Mouse (Mus musculus) cerebellum, postnatal 14 days (tissue): Measurements from ENCODE around the gene Gm27021.

Experiments
- DNase-seq, 2 experiments: peaks; one replicate each; pipeline ENCODE4 v3.0.0; 2021; ENCODE audit warnings: mixed read lengths in 2 of 2

The Gm27021 gene

DNA sequence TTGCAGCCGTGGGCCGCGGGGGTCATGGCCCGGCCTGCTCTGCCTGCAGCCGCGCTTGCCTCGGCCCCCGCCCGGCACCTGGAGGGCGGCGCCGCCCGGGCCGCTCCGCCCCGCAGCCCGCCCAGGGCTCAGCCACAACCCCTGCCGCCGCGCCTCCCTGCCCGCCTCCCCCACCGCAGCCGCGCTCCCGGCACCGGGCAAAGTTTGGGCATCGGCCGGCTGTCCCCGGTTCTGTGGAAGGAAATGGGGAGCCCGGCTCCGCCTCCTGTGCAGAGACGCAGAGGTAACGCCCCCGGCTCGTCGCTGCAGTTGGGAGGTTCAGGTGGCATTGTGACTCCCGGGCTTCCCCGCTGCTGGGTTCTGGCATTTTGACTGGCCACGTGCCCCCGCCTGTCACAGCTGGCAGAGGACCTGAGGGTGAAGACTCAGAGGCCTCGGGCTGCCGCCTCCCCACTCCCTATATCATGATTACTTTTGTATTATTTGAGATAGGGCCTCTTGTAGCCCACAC is 33.5 kb downstream of the Gm27021 start:
- peak; percentile 34 to 46 for DNase-seq

DNA sequence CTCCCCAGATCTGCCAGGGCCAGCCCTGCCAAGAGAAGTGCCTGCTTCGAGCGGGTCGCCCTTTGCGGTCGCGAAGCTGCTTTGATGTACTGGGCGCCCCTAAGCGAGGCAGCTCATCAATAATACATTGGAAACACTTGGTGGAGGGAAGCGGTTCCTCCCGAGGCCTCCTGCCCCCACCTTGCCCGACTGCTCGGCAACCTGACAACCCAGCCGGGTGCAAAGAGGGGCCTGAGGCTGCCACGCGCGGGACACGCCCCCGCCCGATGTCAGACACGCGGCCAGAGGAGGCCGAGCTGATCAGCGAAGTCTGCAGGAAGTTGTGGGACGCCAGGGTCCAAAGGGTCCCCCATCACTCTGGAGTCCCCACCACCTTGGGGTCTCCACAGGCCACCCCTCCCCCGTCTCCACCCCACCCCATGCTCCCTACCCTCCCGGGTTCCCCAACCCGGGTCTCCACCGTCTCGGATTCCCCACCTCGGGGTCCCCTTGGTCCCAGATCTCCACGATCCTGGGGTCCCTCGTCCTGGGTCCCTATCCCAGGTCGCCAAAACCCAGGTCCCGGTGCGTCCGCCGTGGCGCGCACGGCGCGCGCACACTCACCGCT is 34.1 kb downstream of the Gm27021 start:
- no peak for DNase-seq

DNA sequence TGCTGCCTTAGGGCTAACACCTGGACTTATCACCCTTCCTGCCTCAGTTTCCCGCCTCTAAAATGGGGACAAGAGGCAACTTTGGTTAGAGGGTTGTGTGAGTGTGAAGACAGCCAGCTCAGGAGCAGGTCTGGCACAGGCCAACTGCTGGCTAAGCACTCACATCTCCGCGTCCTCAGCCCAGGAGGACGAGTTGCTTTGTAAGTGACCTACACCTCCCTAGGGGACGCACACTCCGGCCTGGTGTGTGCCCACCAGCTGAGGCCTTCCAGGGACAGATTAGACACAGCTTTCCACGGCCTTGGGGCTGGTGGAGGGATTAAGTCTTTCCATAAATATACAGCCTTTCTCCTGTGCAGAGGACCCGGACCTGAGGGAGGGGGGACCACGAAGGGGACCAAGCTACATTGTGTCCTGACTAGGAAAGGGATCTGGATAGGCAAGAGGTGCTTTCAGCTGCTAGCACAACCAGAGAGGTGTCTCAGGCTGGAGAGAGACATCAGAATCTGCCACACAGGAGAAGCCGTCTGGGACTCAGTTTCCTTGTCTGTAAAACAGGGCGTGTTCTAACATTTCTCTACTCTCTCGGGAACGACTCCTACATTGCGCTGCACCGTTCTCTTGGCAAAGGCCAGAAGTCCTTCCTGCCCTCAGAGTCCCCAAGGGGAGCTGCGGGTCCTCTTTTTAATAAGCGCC is 34.8 kb downstream of the Gm27021 start:
- no peak for DNase-seq

DNA sequence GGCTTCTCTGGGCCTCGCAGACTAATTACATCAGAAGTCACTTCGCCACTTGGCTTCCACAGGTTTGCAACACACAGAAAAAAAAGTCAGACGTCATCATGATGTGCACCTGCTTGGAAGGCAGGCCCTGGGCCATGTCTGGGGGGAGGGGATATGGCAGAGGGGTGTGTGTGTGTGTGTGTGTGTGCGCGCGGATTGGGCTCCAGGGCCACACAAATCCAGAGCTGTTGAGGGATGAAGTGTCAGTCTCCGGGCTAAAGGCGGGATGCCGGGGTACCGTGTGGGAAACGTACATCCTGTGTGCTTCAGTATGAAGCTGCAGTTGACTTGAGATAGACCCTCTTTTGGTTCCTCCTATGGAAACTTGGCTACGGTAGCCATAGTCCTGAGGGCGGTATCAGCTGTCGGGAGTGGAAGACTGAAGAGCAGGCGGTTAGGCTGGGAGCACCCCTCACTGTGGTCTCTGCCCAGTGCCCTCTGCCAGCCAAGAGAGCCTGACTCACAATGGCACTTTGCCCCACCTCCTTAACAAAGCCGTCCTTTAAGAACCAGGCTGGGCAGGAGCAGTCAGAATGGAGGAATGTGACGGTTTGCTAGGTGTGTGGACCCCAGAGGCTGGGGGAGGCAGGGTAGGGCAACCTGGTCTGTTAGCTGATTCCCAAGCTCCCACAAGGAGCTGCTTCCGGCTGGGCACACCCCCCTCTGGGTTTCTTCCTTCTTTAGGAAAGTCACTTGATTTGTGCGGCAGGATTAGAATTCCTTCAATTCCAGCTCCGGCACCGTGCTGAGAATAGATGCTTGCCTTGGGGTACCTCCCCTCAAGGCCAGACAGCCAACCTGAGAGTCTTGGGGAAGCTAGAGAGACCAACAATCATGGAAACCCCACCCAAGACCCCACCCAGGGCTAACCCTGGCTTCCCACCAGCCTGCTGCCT is 36.2 kb downstream of the Gm27021 start:
- DNase-seq: no peak

DNA sequence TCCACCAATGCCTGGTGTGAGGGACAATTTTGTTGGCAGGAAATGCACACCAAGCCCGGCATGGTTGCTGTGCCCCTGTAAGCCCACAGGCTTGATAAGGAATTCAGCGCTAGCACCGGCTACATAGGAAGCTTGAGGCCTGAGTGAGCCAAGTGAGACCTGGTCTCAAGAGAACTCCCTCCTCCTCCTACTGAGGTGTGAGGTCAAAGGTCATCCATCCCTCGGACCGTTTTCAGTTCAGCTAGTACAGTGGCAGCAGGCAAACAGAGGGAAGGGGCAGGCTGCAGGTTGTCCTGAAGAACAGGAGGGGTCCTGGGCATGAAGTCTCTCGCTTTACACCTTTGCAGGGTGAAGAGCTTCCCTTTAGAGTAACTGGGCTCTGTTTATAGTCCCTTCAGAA is 37.0 kb downstream of the Gm27021 start:
- DNase-seq: no peak

DNA sequence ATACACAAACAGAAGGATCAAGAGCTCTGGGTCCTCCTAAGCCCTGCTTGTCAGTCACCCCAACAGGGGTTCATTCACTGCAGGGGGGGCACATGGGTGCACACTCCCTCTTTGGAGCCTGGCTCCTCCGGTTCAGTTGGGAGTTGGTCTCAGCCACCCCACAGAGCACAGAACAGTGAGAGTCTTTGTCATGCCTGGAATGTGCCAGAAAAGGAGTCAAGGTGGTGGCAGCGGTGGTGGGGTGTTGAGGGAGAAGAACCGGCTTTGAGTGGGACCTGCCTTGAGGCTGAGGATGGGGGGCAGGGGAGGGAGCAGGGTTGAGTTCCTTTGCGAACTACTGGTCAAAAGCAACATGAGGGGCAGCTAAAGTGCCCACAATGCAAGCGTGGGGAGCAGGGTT is 37.8 kb downstream of the Gm27021 start:
- no peak for DNase-seq

DNA sequence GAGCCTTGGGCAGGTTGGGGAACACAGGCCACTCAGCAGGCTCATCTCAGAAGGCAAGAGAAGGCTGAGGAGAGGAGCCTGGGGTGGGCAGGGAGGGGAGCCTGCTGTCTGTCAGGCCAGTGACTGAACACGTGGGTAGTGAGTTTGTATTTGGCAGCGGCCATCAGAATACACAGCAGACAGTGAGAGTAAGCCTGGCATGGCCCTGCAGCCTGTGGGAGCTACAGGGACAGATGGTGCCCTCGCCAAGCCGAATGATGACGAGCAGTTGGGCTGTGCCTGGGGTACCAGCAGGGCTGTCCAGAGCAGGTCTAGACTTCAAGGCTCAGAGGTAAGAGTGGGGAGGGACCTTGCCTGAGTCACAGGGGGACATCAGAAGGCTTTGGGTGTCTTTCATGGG is 40.6 kb downstream of the Gm27021 start:
- DNase-seq: peak; percentile 92 to 93

DNA sequence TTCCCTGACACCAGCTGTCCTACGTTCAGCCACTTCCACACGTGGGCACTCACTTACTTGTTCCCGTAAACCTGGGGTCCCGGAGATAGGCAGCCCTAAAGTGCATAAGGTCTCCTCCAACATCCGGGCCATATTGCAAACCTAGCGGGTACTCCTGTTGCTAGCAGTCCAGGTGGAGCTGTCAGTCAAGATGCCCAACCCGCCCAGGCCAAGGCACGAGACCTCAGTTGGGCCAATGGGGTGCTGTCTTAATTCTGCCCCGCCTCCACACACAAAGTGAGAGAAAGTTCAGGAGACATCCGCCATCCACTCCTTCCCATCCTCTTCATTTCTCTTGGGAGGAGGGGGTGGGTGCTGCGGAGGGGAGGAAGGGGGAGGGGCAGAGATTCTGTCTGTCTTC is 41.4 kb downstream of the Gm27021 start:
- no peak for DNase-seq

DNA sequence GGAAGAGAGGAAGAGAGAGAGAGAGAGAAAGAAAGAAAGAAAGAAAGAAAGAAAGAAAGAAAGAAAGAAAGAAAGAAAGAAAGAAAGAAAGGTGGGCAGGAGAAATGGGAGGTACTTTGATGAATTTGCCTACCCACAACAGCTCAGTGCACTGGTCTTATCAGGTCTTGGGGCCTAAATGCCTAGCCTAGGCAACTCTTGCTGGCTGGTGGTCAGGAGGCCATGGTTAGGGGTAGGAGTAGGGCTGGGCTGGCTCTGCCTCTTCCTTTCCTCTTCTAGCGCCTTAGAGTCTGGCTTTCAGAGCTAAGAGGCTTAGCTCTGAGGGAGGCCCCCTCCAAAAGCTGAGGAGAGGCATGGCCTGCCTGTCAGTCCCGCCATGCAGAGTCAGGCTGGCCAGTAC is 44.3 kb downstream of the Gm27021 start:
- DNase-seq: no peak

DNA sequence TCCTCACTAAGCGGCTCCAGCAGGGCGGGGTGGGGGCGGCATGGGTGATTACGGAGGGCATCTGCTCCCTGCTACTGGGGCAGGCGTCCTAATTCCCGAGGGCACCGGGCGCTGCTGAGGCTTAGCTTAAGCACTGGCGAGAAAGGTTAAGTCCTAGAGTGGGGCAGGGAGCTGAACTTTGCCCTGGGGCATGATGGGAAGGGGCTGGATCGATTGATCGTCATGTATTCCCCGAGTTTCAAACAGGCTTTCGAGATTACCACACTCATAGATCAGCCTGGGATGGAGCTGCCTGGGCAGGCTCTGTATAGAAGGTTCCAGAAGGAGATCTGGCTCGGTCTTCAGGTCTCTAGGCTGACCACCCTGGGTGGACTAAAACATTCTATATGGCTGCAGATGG is 45.7 kb downstream of the Gm27021 start:
- no peak for DNase-seq

DNA sequence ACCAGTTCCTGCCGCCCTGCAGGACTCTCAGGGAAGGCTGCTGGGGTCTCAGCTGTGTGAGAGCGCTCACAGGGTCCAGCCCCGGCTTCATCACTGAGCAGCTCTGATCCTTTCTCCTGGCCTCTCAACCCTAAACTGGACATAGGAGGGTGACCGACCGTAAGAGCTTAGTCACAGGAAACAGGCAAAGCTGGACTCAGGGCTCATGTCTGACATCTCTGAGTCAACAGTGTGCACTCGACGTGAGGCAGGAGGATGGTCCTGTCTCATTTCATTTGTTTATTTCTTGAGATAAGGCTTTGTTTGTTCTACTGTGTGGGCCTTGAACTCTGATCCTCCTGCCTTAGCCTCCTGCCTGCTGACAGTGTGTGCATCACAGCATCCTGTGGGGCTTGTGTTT is 47.4 kb downstream of the Gm27021 start:
- no peak for DNase-seq

DNA sequence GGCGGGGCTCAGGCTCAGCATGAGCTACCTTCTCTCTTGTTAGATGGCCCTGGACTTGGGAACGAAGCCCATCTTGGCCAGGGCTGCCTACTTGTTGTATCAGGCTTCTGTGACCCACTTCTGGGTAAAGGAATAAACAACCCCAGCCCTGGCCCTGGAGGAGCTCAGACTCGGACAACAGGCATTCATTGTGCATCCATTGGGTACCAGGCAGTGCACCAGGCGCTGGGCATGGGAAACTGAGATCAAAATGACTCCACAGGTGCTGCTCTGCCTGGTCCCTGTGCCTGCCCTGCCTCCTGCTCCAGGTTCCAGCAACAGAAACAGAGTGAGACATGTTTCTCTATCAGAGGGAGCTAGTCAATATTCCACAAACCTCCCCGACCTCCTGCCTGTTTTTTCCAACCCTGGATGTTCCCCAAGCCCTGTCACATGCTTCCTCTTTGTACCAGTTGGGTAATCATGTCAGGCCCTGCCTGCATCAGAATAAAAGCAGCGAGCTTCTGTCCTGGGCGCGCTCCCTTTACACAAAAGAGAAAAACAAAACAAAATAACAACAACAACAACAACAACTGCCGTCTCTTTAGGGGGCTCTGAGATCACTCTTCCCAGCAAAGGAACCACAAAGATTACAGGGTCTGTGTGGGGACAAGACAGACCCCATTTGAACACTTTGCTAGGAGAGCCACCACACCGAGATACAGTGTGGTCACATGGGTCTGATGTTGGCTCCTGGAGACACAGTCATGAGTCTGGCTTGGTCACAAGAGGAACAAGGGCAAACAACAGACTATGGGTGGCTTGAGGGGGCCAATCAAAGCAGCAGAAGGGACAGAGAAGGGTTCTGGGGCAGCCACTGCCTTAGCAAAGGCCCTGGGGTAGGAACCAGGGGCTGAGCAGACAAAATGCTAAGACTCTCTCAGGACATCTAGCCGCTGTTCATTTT is 48.4 kb downstream of the Gm27021 start:
- DNase-seq: no peak

DNA sequence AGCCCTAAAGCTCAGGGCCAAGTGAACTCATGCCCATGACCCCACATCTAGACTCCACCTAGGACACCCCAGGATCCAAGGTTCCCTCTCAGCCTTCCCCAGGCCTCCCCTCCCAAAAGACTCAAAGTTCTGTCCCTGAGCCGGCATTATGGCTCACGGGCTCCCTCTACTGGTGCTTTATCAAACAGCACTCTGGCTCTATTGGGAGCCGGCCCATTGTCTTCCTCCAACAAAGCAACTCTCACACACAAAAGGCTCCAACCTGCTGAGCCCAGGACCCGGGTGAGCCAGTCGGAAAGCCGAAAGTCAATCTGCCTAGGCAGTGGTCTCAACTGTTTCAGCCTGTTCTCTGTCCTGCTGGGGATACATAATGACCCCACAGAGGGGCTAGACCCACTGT is 49.8 kb downstream of the Gm27021 start:
- DNase-seq: peak; percentile 84 to 87

DNA sequence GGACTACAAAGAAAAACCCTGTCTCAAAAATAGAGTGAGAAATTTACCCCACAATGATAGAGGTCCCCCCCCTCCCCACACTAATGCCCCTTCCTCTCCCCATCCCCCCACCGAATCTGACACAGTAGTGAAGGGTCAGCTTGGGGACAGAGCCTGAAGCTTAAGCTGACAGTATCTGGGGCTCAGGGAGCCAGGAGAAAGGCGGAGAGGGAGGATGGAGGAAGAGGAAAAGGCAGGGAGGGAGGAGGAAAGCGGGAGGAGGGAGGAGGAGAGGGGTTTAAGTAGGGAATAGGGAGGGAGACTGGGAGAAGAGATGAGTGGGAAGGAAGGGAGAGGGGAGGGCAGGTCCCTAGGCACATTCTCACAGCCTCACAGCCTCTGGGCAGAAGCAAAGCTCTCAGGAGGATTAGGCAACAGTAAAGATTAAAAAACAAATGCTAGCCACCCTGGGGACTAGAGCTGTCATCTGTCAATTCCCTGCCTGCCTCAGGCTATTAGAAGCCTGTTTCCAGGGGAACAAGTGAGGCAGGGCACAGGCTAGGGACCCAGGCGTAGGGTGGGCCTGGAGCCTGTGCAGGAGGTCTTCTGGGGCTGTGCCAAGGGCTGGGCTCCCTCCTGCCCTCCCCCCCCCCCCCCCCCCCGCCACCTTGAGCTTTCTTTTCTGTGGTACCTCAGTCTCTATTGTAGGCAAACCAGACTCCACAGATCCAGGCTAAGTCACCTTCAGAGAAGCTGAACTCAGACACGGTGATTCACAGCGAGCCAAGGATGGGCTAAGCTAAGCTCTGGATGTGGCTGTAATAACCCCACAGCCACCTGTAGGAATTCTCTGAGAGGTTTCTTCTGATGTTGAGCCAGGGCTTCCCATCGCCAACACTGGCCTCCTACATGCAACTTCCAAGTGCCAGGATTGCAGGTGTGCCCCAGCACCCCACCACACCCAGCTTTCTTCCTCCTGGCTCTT is 50.9 kb downstream of the Gm27021 start:
- no peak for DNase-seq

DNA sequence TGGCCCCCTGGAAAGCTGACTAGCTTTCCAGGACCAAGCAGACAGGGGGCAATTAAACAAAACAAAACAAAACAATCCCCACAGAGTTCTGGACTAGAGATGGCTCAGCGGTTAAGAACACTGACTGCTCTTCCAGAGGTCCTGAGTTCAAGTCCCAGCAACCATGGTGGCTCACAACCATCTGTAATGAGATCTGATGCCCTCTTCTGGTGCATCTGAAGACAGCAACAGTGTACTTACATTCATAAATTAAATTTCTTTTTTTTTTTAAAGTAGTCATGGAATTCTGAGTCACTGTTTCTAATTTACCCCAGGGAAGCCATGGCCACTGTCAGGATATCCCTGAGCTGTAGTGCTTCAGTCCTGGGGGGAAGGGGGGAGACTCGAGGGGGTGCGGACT is 53.4 kb downstream of the Gm27021 start:
- no peak for DNase-seq

DNA sequence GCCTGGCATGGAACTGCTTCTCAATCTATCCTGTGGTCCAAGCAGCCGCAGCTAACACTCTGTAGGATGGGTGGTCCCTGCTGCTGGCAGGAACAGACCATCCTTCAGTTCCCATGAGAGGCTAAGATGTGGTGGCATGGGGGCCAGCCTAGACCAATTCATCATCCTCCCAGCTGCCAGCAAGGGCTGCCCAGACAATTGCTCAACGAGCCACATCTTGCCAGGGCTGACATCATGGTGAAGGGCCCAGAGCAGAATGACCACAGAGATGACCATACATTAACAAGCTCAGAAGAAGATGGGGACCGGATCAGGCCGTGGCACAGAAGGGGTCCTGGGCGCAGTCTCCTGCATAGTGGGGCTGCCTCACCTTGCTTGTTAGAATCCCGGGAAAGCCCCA is 57.1 kb downstream of the Gm27021 start:
- no peak for DNase-seq

DNA sequence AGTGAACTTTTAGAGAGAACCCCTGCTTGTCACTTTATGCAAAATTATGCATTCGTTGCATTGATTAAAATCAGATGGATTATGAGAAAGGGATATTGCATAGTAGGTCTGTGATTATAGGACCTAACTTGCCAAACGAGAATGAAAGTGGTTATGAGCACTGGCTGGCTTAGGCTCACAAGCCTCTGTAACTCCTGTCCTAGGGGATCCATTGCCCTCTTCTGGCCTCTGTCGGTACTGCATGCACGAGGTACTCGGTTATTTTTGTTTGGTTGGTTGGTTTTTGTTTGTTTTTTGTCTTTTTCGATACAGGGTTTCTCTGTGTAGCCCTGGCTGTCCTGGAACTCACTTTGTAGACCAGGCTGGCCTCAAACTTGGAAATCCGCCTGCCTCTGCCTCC is 60.0 kb downstream of the Gm27021 start:
- peak; percentile 90 to 94 for DNase-seq

DNA sequence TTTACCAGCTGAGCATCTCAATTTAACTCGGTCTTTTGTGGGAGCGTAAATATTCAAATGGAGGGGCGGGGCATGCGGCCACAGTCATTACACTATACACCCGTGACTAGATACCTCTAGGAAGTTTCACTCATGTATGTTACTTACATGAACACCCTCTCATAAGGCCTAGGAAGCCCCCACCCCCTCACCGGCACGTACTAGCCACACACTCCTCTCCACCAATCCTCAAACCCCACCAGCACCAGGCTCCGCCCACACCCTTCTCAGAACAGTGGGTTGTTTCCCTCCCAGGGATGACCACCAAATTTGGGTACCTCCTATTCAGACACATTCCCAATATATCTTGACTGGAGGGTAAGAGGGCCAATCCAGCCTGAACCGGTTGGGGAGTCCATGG is 60.4 kb downstream of the Gm27021 start:
- no peak for DNase-seq

DNA sequence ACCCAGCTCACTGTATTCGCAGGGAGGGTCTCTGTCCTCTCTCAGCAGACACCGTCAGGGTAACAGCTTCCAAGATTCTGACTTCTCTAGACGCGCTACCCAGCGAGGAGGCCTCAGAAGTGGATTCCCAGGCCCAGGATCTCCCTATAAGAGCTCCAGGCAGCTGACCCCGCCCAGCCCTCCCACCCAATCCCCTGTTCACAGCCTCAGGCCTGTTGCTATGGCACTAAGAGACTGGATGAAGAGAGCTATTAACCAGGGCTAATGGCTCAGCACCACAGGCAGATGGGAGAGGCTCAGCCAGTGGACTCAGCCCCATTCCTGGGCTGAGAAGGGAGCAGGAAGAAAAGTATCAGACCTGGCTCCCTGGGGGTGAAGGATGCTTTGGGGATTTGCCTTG is 65.2 kb downstream of the Gm27021 start:
- DNase-seq: no peak

DNA sequence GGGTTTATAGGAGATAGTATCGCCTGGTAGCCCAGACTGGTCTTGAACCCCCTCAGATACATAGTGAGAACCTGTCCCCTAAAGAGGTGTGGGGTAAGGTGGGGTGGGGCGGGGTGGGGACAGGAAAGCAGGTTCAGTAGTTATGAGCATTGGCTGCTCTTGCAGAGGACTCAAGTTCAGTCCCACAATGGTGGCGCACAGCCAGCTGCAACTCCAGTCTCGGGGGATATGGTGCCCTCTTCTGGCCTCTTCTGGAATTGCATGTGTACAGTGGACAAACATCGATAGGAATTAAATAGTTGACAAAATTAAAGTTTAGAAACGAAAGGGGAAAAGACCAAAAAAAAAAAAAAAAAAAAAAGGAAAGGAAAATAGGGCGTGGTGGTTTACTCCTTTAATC is 68.4 kb downstream of the Gm27021 start:
- peak; percentile 87 to 93 for DNase-seq

DNA sequence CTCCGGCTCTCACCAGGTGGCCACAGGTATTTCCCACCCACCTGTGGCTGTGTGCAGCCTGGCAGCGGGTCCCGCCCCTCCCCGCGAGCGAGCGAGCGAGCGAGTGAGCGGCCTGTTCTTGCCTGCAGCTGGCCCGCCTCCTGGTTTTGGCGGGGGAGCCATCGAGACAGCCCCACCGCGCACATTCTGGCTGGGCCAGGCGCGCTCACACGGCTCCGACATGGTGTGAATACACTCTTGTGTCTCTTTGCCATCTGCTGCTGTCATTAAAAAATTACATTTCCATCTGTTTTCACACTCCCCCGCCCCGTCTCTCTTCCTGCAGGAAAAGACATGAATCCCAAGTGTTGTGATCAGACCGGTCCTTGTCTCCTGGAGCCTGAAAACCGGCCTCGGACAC is 69.3 kb downstream of the Gm27021 start:
- peak; percentile 79 for DNase-seq
